Mouse (Mus musculus) hindbrain, embryonic 11.5 days (tissue): Measurements from ENCODE around the gene Gm2115. TPM values are rescaled to one million over a fixed set of nuclear protein-coding genes. Genes with fewer than 3 reads are reported as not detected.

ENCODE experiments used
- ATAC-seq: fragments of 200-750 bp; cut with Nextera tagmentation; 2 replicates; pipeline ENCODE4 v1.8.0; 2017; ENCODE audit warnings: mild to moderate bottlenecking, moderate TSS enrichment, moderate library complexity; ENCODE audit not compliant: low FRiP score
- DNase-seq: peaks from one replicate; pipeline ENCODE4 v3.0.0-alpha.2; 2015; ENCODE audit warnings: low spot score
- H3K27ac ChIP-seq: fragments of 300-500 bp; sonication (generic); 2 replicates; pipeline ENCODE4 v1.5.1; 2014; ENCODE audit warnings: mild to moderate bottlenecking, low read depth, low read length
- H3K27me3 ChIP-seq: fragments of 300-500 bp; sonication (generic); 2 replicates; pipeline ENCODE4 v1.6.1; 2014; ENCODE audit warnings: mild to moderate bottlenecking, low read length, moderate library complexity, mixed read lengths; ENCODE audit not compliant: control insufficient read depth, insufficient read depth
- H3K36me3 ChIP-seq: fragments of 300-500 bp; sonication (generic); 2 replicates; pipeline ENCODE4 v1.6.1; 2014; ENCODE audit warnings: mild to moderate bottlenecking, low read length, moderate library complexity, mixed read lengths; ENCODE audit not compliant: control insufficient read depth, insufficient read depth
- H3K4me1 ChIP-seq: fragments of 300-500 bp; sonication (generic); replicated peaks from 2 replicates; pipeline ENCODE4 v1.6.1; 2014; ENCODE audit warnings: low read length, mixed read lengths; ENCODE audit not compliant: control insufficient read depth, insufficient read depth
- H3K4me2 ChIP-seq: fragments of 300-500 bp; sonication (generic); replicated peaks from 2 replicates; pipeline ENCODE4 v1.6.1; 2014; ENCODE audit warnings: mild to moderate bottlenecking, low read depth, low read length
- H3K4me3 ChIP-seq: fragments of 300-500 bp; sonication (generic); 2 replicates; pipeline ENCODE4 v1.5.1; 2014; ENCODE audit warnings: low read depth, low read length
- H3K9ac ChIP-seq: fragments of 300-500 bp; sonication (generic); 2 replicates; pipeline ENCODE4 v1.6.1; 2014; ENCODE audit warnings: low read depth, low read length
- H3K9me3 ChIP-seq: fragments of 300-500 bp; sonication (generic); 2 replicates; pipeline ENCODE4 v1.6.1; 2016; ENCODE audit warnings: low read length; ENCODE audit not compliant: control insufficient read depth
- WGBS: fragments of 180-500 bp; shearing (Covaris S2); extraction: QIAGEN DNeasy Blood & Tissue Kit; methylation state at CpG from one replicate; pipeline ENCODE4 v1.1.7; 2014; 5-methylcytosine and 5-hydroxymethylcytosine counted together
- polyA plus RNA-seq: library from polyadenylated mRNA; unstranded; fragments of >200 nt; fragmentation: Nextera tagmentation; extraction: Ambion mirVana; gene quantifications from 2 replicates; pipeline ENCODE4 v1.2.1, GENCODE M21; 2014

Gene Gm2115
- polyA plus RNA-seq, 1 experiment from 2014 or later = 0.36 TPM

DNA sequence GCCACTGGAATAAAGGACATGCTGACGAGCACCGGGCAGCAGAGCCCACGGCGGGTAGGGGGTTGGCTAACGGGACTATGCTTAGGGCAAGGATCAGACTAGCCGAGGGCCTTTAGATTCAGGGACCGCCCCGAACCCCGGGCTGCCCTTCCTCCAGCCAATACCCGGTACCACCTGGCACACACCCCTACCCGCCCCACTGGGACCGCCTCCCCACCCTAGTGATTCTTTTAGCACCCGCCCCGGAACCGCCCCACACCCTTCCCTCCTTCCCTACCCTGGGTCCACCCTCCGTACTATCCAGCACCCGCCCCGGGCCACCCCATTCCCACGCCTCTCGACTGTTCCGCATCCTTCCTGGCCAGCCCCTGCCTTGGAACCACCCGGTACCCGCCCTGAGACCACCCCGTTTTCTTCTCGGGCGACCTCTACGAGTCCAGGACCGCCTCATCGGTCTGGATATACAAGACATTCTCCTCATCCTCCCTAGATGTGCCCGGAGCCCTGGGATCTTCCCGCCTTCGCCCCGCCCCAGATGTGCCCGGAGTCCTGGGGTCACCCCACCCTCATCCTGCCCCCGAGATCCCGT is 77.0 kb downstream of the Gm2115 start:
- H3K9me3 ChIP-seq = no peaks in the 10 kb centered on the region
- no peaks in the 10 kb centered on the region for H3K27me3 ChIP-seq
- H3K9ac ChIP-seq = peak overlapping the region; percentile 56
- WGBS = 1% methylated on average over 36 of the region's 36 CpGs
- DNase-seq = peak; percentile 51
- ATAC-seq = peak; percentile 87
- no peak overlapping the region for H3K27ac ChIP-seq
- H3K4me2 ChIP-seq = peak overlapping the region; percentile 94
- H3K4me1 ChIP-seq = no peaks in the 10 kb centered on the region
- H3K4me3 ChIP-seq = peak overlapping the region; percentile 47
- no peaks in the 10 kb centered on the region for H3K36me3 ChIP-seq

DNA sequence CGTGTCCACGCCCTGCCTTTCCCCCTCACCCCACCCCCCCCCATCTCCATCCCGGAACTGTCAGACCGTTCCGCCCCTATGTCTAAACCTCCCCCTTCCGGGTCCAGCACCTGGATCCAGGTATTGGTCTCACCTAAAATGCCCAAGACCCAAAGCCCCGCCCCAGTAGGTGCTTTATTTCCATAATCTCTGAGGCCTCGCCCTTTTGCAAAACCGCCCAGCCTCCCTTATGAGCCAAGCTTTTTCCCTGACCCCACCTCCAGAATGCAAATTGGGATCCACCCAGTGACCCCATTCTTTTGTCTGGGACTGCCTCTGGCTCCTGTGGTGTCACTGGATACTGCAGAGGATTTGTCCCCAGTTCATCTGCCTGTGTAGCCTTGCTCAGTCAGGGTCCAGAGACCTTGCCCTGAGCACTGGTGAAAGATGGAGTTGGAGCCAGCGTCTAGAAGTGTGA is 77.6 kb downstream of the Gm2115 start, which contains the start of gene Fah:
Gene Fah (minus strand): TSS at position 430 of the 457 bp plus-strand sequence.
- H3K9me3 ChIP-seq = no peaks in the 10 kb centered on the region
- no peaks in the 10 kb centered on the region for H3K4me1 ChIP-seq
- ATAC-seq (peak; percentile 73), DNase-seq (peak; percentile 51)
- H3K36me3 ChIP-seq = no peaks in the 10 kb centered on the region
- H3K4me2 ChIP-seq = peak within 1 kb of the TSS; percentile 94
- H3K27me3 ChIP-seq = no peaks in the 10 kb centered on the region
- no peak within 1 kb of the TSS for H3K27ac ChIP-seq
- 2% methylated on average over 10 of the region's 10 CpGs for WGBS
- H3K9ac ChIP-seq = peak within 1 kb of the TSS; percentile 56
- peak within 1 kb of the TSS; percentile 47 for H3K4me3 ChIP-seq

DNA sequence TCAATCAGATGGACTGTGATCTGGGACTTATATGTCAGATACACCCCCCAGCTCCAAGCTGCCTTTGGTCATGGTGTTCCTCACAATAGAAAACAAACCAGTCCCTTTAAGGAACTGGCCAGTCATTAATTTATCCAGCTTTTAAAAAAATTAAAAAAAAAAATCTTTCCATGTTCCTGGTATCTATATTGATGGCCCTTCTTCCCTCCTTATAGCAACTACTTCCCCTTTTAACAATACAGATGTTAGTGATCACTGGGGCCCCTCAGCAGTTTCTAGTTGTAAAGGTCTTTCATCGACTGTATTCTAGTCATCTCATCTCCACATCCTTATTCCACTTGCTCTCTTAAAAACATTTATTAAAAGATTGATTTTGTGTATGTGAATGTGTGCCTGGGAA is 82.9 kb downstream of the Gm2115 start:
- ATAC-seq (no peak), DNase-seq (no peak)
- Histone ChIP-seq H3K27me3 (no peaks in the 10 kb centered on the region), H3K4me1 (no peaks in the 10 kb centered on the region), H3K27ac (no peak overlapping the region), H3K36me3 (no peaks in the 10 kb centered on the region), H3K9ac (no peak overlapping the region), H3K4me3 (no peak overlapping the region), H3K9me3 (no peaks in the 10 kb centered on the region), H3K4me2 (no peak overlapping the region)
- WGBS = 88% methylated on average over 1 of the region's 1 CpGs

DNA sequence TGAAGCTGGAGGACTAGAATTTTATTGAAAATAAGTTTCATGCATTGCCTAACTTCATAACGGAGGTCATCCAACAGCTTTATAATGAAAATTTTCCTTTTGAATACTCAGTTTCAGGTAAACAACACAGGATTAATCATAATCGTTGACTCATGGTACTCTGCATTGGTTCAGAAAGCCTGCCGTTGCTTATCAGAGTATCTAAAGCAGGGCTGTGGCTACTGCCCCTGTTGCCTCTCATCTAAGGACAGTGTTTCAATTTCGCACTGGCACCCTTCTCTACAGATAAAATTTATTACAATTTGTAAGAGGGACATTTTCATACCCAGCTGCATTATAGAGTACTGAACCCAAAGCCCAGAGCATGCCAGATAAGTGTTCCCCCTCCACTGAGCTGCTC is 83.7 kb downstream of the Gm2115 start:
- Histone ChIP-seq H3K27ac (no peak overlapping the region), H3K4me3 (no peak overlapping the region), H3K4me2 (no peak overlapping the region), H3K9ac (no peak overlapping the region), H3K27me3 (no peaks in the 10 kb centered on the region), H3K9me3 (no peaks in the 10 kb centered on the region), H3K36me3 (no peaks in the 10 kb centered on the region), H3K4me1 (no peaks in the 10 kb centered on the region)
- 93% methylated on average over 4 of the region's 4 CpGs for WGBS
- ATAC-seq = no peak
- DNase-seq = no peak

DNA sequence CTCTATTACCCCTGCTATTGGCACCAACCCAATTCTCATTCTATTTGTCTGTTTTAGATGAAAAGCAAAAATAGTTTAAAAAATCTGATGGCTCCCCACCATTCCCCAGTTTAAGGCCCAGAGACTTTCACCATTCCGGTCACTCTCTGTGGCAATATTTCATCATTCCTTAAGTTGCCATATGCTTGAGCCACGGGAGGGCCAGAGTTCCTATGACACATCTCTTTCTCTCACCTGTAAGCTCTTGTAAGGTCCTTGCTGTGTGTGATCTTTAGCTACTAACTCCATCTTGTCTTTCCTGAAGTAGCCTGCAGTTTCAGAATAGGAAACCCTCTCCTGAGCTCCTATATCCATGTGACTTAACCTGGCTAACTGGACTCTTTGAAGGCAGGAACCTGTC is 90.2 kb downstream of the Gm2115 start:
- WGBS = 93% methylated on average over 2 of the region's 2 CpGs
- Histone ChIP-seq H3K4me2 (no peak overlapping the region), H3K4me3 (no peak overlapping the region), H3K9me3 (no peaks in the 10 kb centered on the region), H3K27ac (no peak overlapping the region), H3K27me3 (no peaks in the 10 kb centered on the region), H3K4me1 (no peaks in the 10 kb centered on the region), H3K9ac (no peak overlapping the region), H3K36me3 (0 out of 2 replicates have a peak, but pooled peaks cover 2% of the 10 kb centered on the region)
- DNase-seq (no peak), ATAC-seq (no peak)

DNA sequence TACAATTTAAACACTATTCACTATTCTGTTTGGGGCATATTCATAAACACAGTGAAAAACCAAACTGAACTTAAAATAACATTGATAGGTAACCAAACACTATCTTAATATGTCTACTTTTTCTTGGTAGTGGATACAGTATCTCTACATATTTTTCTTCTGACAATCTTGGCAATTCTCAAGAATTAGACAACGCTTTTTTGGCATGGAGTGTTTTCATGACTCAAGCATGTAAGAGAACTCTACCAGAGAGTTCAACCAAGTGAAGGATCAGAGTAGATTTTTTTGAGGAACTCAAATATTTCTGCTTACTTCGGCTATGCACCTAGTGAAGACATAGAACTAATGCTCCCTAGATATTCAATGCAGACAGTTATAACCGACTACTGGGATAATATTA is 92.2 kb downstream of the Gm2115 start:
- Histone ChIP-seq H3K4me3 (no peak overlapping the region), H3K27ac (no peak overlapping the region), H3K4me1 (no peaks in the 10 kb centered on the region), H3K27me3 (no peaks in the 10 kb centered on the region), H3K4me2 (no peak overlapping the region), H3K9me3 (no peaks in the 10 kb centered on the region), H3K9ac (no peak overlapping the region), H3K36me3 (0 out of 2 replicates have a peak, but pooled peaks cover 2% of the 10 kb centered on the region)
- ATAC-seq (no peak), DNase-seq (no peak)
- WGBS = 93% methylated on average over 3 of the region's 3 CpGs

DNA sequence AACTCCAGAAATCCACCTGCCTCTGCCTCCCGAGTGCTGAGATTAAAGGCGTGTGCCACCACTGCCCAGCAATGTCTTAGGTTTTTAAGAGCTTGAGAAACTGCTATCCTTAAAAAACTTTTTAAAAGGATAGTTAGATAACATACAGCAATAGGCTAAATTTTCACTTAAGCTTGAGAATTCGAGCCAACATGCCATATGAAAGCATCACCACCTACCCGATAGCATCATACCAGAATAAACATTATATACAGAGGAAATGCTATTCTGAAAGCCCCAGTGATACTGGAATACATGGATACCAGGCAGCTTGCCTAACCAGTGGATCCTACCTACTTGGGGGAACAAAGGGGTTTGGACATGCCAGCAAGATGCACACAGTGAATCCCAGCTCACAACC is 95.0 kb downstream of the Gm2115 start:
- ATAC-seq = no peak

DNA sequence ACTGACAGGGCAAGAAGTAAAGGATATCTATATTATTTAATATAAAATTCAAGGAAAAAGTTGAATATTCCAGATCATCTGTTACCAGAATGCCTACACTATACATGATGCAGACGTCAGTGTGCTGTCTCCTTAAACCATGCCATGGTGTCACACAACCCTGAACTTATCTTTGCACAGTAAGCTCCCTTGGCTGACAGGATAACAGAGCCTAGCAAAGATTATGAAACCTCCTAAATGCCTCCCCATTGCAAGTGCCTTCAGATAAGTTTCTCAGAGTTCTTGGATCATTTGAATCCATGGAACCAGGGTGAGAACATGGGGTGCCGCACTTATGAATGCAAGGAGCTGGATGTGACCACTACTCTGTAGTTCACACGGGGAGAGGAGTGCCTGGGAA is 103.1 kb downstream of the Gm2115 start:
- Histone ChIP-seq H3K4me1 (no peaks in the 10 kb centered on the region), H3K27me3 (no peaks in the 10 kb centered on the region), H3K9me3 (no peaks in the 10 kb centered on the region), H3K36me3 (no peaks in the 10 kb centered on the region), H3K9ac (no peak overlapping the region), H3K27ac (no peak overlapping the region), H3K4me2 (no peak overlapping the region), H3K4me3 (no peak overlapping the region)
- ATAC-seq (no peak), DNase-seq (no peak)
- WGBS = 88% methylated on average over 3 of the region's 3 CpGs

More for the DNA sequence above, 95.0 kb downstream of the Gm2115 start:
- Histone ChIP-seq H3K27me3 (no peaks in the 10 kb centered on the region), H3K9me3 (no peaks in the 10 kb centered on the region), H3K4me3 (no peak overlapping the region), H3K9ac (no peak overlapping the region), H3K4me1 (no peaks in the 10 kb centered on the region), H3K36me3 (0 out of 2 replicates have a peak, but pooled peaks cover 2% of the 10 kb centered on the region), H3K27ac (no peak overlapping the region), H3K4me2 (no peak overlapping the region)
- no peak for DNase-seq
- WGBS = 97% methylated on average over 4 of the region's 4 CpGs
